Mouse (Mus musculus) testis, postnatal 14 days (tissue): ENCODE measurements around the gene Man2a2.

ENCODE experiments used
- DNase-seq: peaks from one replicate; pipeline ENCODE4 v3.0.0; 2021; ENCODE audit warnings: low spot score

Man2a2 gene

GRCm38 (mm10) chr7:80371041-80371751, at the start of gene Man2a2:
Man2a2 (minus strand) TSS chr7:80371375.
- peak; percentile 76 for DNase-seq

GRCm38 (mm10) chr7:80420586-80420985, 49.4 kb upstream of the Man2a2 start:
- no peak for DNase-seq

GRCm38 (mm10) chr7:80419278-80419677, 48.1 kb upstream of the Man2a2 start:
- no peak for DNase-seq

- no peak for DNase-seq
These were observed 46.9 kb upstream of the Man2a2 start for GRCm38 (mm10) chr7:80418036-80418435.

GRCm38 (mm10) chr7:80417601-80418000, 46.4 kb upstream of the Man2a2 start:
- no peak for DNase-seq

- no peak for DNase-seq
These were observed 45.8 kb upstream of the Man2a2 start for GRCm38 (mm10) chr7:80416969-80417368.

- DNase-seq: no peak
These were observed 43.2 kb upstream of the Man2a2 start for GRCm38 (mm10) chr7:80414303-80414855.

GRCm38 (mm10) chr7:80413512-80414302, 42.5 kb upstream of the Man2a2 start:
- DNase-seq: peak; percentile 52

GRCm38 (mm10) chr7:80412781-80413180, 41.6 kb upstream of the Man2a2 start:
- no peak for DNase-seq

- DNase-seq: no peak
These were observed 41.1 kb upstream of the Man2a2 start for GRCm38 (mm10) chr7:80412279-80412678.

GRCm38 (mm10) chr7:80410380-80410779, 39.2 kb upstream of the Man2a2 start:
- DNase-seq: no peak

- no peak for DNase-seq
These were observed 36.5 kb upstream of the Man2a2 start for GRCm38 (mm10) chr7:80407712-80408111.

GRCm38 (mm10) chr7:80406186-80406585, 35.0 kb upstream of the Man2a2 start:
- DNase-seq: no peak

- no peak for DNase-seq
These were observed 34.1 kb upstream of the Man2a2 start, which contains the start of gene Furin for GRCm38 (mm10) chr7:80405188-80405695. Furin (minus strand) TSS chr7:80405436.

GRCm38 (mm10) chr7:80404101-80404894, 33.1 kb upstream of the Man2a2 start:
- no peak for DNase-seq

- DNase-seq: peak; percentile 82
These were observed 32.4 kb upstream of the Man2a2 start for GRCm38 (mm10) chr7:80403551-80403950.

- DNase-seq: peak; percentile 61
These were observed 31.6 kb upstream of the Man2a2 start for GRCm38 (mm10) chr7:80402651-80403321.

GRCm38 (mm10) chr7:80401860-80402641, 30.9 kb upstream of the Man2a2 start:
- DNase-seq: peak; percentile 73

GRCm38 (mm10) chr7:80401041-80401859, 30.1 kb upstream of the Man2a2 start:
- DNase-seq: no peak

- no peak for DNase-seq
These were observed 29.4 kb upstream of the Man2a2 start for GRCm38 (mm10) chr7:80400571-80400970.
